Mouse (Mus musculus) bone marrow macrophage, adult 2 months (primary cell): ENCODE results near the gene Olfr649.

ENCODE experiments used
- CTCF ChIP-seq: IDR thresholded peaks from 2 replicates; pipeline ENCODE4 v1.5.1; 2012; ENCODE audit warnings: low read depth, mild to moderate bottlenecking, low read length, moderate library complexity
- POLR2A ChIP-seq: IDR thresholded peaks from 2 replicates; pipeline ENCODE4 v1.6.1; 2012; ENCODE audit warnings: mild to moderate bottlenecking, low read depth, low read length, borderline replicate concordance

DNA sequence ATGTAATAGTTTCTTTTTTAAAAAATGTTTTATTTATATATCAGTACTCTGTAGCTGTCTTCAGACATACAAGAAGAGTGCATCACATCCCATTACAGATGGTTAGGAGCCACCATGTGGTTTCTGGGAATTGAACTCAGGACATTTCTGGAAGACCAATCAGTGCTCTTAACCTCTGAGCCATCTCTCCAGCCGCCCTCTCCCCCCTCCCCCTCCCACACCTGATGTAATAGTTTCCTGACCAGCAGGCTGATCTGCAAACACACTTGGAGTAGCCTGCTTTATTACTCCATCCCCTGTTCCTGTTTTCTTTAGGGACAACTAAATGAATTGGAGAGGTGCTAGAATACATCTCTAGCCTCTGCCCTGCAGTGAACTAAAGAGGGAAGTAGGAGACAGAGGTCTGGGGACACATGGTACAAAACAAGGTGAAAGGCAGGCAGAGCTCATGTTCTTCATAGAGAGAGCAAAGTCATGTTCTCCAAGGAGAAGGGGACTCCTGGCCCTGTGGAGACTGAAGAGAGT lies 20.3 kb upstream of the Olfr649 start:
- TF ChIP-seq CTCF = no peak
- TF ChIP-seq POLR2A = no peak
